In the genomic region with DNA sequence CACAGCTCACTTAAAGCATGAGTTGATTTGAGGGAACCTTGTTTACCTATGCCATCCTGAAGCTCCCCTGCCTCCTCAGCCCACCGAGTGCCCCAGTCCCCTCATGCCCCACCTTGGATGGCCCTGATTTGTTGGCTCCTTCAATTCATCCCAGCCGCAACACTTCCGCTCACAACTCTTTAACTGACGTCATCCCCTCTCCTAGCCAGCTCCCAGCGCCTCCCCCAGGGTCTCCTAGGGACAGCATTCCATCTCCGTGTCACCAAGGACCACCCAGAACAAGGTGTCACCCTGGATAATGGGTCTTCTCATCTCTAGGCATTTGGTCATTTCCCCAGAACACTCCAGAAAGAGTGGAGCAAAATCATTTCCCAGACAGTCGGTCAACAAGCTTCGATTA, we compare ENCODE assay signal across 18 mouse cellular contexts.
DNase-seq lines count a peak whose midpoint lies in the region; ATAC-seq and TF ChIP-seq lines count a peak whose summit lies in the region.
"Had no signal": no experiment of that assay in that cellular context is flagged by ENCODE, and none has a peak within 500 bp of the region (broad histone marks: within the 10 kb centered on the region; RNA-seq: fewer than 3 reads in every experiment).

No protein-coding gene starts in this region.

- ATAC-seq in hindbrain, embryonic 16.5 days = no peak
- no peak for ATAC-seq in hindbrain, embryonic 12.5 days (ENCODE audit: low FRiP score)
- ATAC-seq in neural tube, embryonic 14.5 days (ENCODE audit: low read depth) = no peak
- ATAC-seq: forebrain, embryonic 13.5 days; forebrain, postnatal 0 days had no signal

- no peaks in the 10 kb centered on the region for H3K27me3 ChIP-seq in hindbrain, embryonic 16.5 days (replicated peaks; ENCODE audit: control insufficient read depth, insufficient read depth, low read length)
- H3K27me3 ChIP-seq in hindbrain, embryonic 12.5 days = no peaks in the 10 kb centered on the region
- H3K27me3 ChIP-seq in neural tube, embryonic 14.5 days (ENCODE audit: control insufficient read depth, insufficient read depth, low read length) = no peaks in the 10 kb centered on the region
- H3K27me3 ChIP-seq: forebrain, embryonic 13.5 days; heart, embryonic 15.5 days had no signal

- H3K36me3 ChIP-seq in hindbrain, embryonic 16.5 days (ENCODE audit: control insufficient read depth, insufficient read depth, low read length) = no peaks in the 10 kb centered on the region
- H3K36me3 ChIP-seq in hindbrain, embryonic 12.5 days = no peaks in the 10 kb centered on the region
- no peaks in the 10 kb centered on the region for H3K36me3 ChIP-seq in neural tube, embryonic 14.5 days (ENCODE audit: control insufficient read depth, insufficient read depth, low read length)
- H3K36me3 ChIP-seq: embryonic facial prominence, embryonic 10.5 days; heart, embryonic 15.5 days had no signal

- H3K27ac ChIP-seq in hindbrain, embryonic 16.5 days (ENCODE audit: low read depth, low read length) = 0 out of 2 replicates have a peak overlapping the region, but pooled peaks have one; percentile 19
- H3K27ac ChIP-seq in hindbrain, embryonic 12.5 days = no peak overlapping the region
- H3K27ac ChIP-seq in neural tube, embryonic 14.5 days (ENCODE audit: low read depth, low read length) = peak overlapping the region; percentile 53; the same call in 1 of the 2 replicates
- H3K27ac ChIP-seq: embryonic facial prominence, embryonic 10.5 days; forebrain, embryonic 13.5 days; heart, adult 2 months; heart, embryonic 15.5 days had no signal

- H3K4me1 ChIP-seq in hindbrain, embryonic 16.5 days (ENCODE audit: control insufficient read depth, insufficient read depth, low read depth, low read length) = peaks cover 14% of the 10 kb centered on the region
- H3K4me1 ChIP-seq in hindbrain, embryonic 12.5 days = peaks cover 32% of the 10 kb centered on the region
- H3K4me1 ChIP-seq in lung, adult 2 months (ENCODE audit: control insufficient read depth, insufficient read depth, low read length) = 0 out of 2 replicates have a peak, but pooled peaks cover 3% of the 10 kb centered on the region
- peaks cover 14% of the 10 kb centered on the region; the same call in 1 of the 2 replicates for H3K4me1 ChIP-seq in neural tube, embryonic 14.5 days (ENCODE audit: control insufficient read depth, insufficient read depth, low read length)

- TF ChIP-seq POLR2A in lung, adult 2 months (IDR thresholded peaks at IDR 0.05; ENCODE audit: borderline replicate concordance, extremely low read depth, low read depth, low read length) = no peak

- DNase-seq in lung, postnatal 10 days = peak; percentile 68
- no peak for DNase-seq in lung, adult 2 months
- no peak for DNase-seq in c-Kit-positive CD71-positive TER-119-positive erythroid progenitor cells, embryonic 14.5 days (ENCODE audit: low spot score)
- DNase-seq: adrenal gland, adult 2 months; adrenal gland, postnatal 25 days; cerebellum, adult 2 months; cerebellum, postnatal 10 days; forebrain, postnatal 0 days; gastrocnemius, postnatal 14 days; heart, adult 2 months; heart, postnatal 14 days had no signal

- no peak for TF ChIP-seq CTCF in lung, adult 2 months (IDR thresholded peaks at IDR 0.05; ENCODE audit: insufficient read depth, low read length)

- no peak overlapping the region for H3K9ac ChIP-seq in hindbrain, embryonic 16.5 days (ENCODE audit: low read depth, low read length)
- no peak overlapping the region for H3K9ac ChIP-seq in hindbrain, embryonic 12.5 days
- no peak overlapping the region for H3K9ac ChIP-seq in neural tube, embryonic 14.5 days (replicated peaks; ENCODE audit: low read depth, low read length)
- H3K9ac ChIP-seq: forebrain, embryonic 13.5 days; forebrain, postnatal 0 days; heart, embryonic 15.5 days had no signal

- no peak overlapping the region for H3K4me3 ChIP-seq in hindbrain, embryonic 16.5 days (ENCODE audit: low read length)
- no peak overlapping the region for H3K4me3 ChIP-seq in hindbrain, embryonic 12.5 days
- no peak overlapping the region for H3K4me3 ChIP-seq in lung, adult 2 months (replicated peaks; ENCODE audit: extremely low read depth, low read depth, low read length)
- H3K4me3 ChIP-seq in neural tube, embryonic 14.5 days (ENCODE audit: low read depth, low read length) = no peak overlapping the region
- H3K4me3 ChIP-seq: embryonic facial prominence, embryonic 10.5 days; forebrain, embryonic 13.5 days; heart, adult 2 months; heart, embryonic 15.5 days had no signal

- no peaks in the 10 kb centered on the region for H3K9me3 ChIP-seq in hindbrain, embryonic 16.5 days (ENCODE audit: control insufficient read depth, low read length)
- H3K9me3 ChIP-seq in hindbrain, embryonic 12.5 days (replicated peaks) = no peaks in the 10 kb centered on the region
- H3K9me3 ChIP-seq in neural tube, embryonic 14.5 days (ENCODE audit: control insufficient read depth, low read length) = no peaks in the 10 kb centered on the region
- H3K9me3 ChIP-seq: embryonic facial prominence, embryonic 10.5 days; forebrain, embryonic 13.5 days; heart, embryonic 15.5 days had no signal

- no peak overlapping the region for H3K4me2 ChIP-seq in hindbrain, embryonic 16.5 days (ENCODE audit: low read length)
- H3K4me2 ChIP-seq in hindbrain, embryonic 12.5 days (replicated peaks) = no peak overlapping the region
- no peak overlapping the region for H3K4me2 ChIP-seq in neural tube, embryonic 14.5 days (ENCODE audit: low read depth, low read length)
- H3K4me2 ChIP-seq: forebrain, embryonic 13.5 days; heart, embryonic 11.5 days; heart, embryonic 15.5 days had no signal

- WGBS in hindbrain, embryonic 16.5 days = 69% methylated on average over 8 of the region's 8 CpGs
- 71% methylated on average over 8 of the region's 8 CpGs for WGBS in hindbrain, embryonic 12.5 days
- WGBS in lung, adult 2 months = 41% methylated on average over 8 of the region's 8 CpGs
- WGBS in neural tube, embryonic 14.5 days = 62% methylated on average over 8 of the region's 8 CpGs
